In genomic region chr15:30387244-30387643, GRCm38 (mm10) we compare ENCODE assay signal across 24 mouse cellular contexts.
DNase-seq lines count a peak whose midpoint lies in the region; ATAC-seq and TF ChIP-seq lines count a peak whose summit lies in the region.
"Had no signal": no experiment of that assay in that cellular context is flagged by ENCODE, and none has a peak within 500 bp of the region (broad histone marks: within the 10 kb centered on the region; RNA-seq: fewer than 3 reads in every experiment).

No protein-coding gene starts in this region.

- peak; percentile 13 for DNase-seq in forebrain, embryonic 14.5 days (ENCODE audit: low spot score)
- DNase-seq in forebrain, postnatal 0 days: no peak
- DNase-seq in lung, postnatal 36 days: no peak
- DNase-seq in cerebellum, postnatal 25 days: no peak
- DNase-seq: adrenal gland, adult 8-10 months; adrenal gland, postnatal 25 days; B cell, adult 2 months; cerebellum, adult 18-20 months; cerebellum, adult 9-10 months; cerebellum, postnatal 14 days; gastrocnemius, adult 2 months; gastrocnemius, postnatal 14 days; heart, adult 11 months had no signal

- 65% methylated on average over 6 of the region's 6 CpGs for WGBS in forebrain, embryonic 14.5 days
- 63% methylated on average over 6 of the region's 6 CpGs for WGBS in forebrain, postnatal 0 days
- 25% methylated on average over 6 of the region's 6 CpGs for WGBS in lung, embryonic 15.5 days
- 30% methylated on average over 6 of the region's 6 CpGs for WGBS in midbrain, embryonic 15.5 days
- WGBS in midbrain, embryonic 16.5 days: 37% methylated on average over 6 of the region's 6 CpGs

- H3K9ac ChIP-seq in forebrain, embryonic 14.5 days (ENCODE audit: low read length): no peak overlapping the region
- H3K9ac ChIP-seq in forebrain, postnatal 0 days: no peak overlapping the region
- no peak overlapping the region for H3K9ac ChIP-seq in lung, embryonic 15.5 days
- H3K9ac ChIP-seq in midbrain, embryonic 15.5 days: no peak overlapping the region
- no peak overlapping the region for H3K9ac ChIP-seq in midbrain, embryonic 16.5 days (ENCODE audit: low read depth, low read length)
- H3K9ac ChIP-seq: embryonic facial prominence, embryonic 12.5 days; embryonic facial prominence, embryonic 15.5 days; forebrain, embryonic 12.5 days; hindbrain, embryonic 12.5 days; hindbrain, embryonic 15.5 days had no signal

- H3K4me2 ChIP-seq in forebrain, embryonic 14.5 days (ENCODE audit: low read length): no peak overlapping the region
- H3K4me2 ChIP-seq in forebrain, postnatal 0 days (ENCODE audit: low read depth): no peak overlapping the region
- no peak overlapping the region for H3K4me2 ChIP-seq in lung, embryonic 15.5 days
- H3K4me2 ChIP-seq in midbrain, embryonic 15.5 days: no peak overlapping the region
- H3K4me2 ChIP-seq in midbrain, embryonic 16.5 days (ENCODE audit: low read length): no peak overlapping the region
- H3K4me2 ChIP-seq: embryonic facial prominence, embryonic 12.5 days; embryonic facial prominence, embryonic 15.5 days; forebrain, embryonic 12.5 days; heart, embryonic 11.5 days; hindbrain, embryonic 12.5 days; hindbrain, embryonic 15.5 days had no signal

- H3K4me3 ChIP-seq in forebrain, embryonic 14.5 days (ENCODE audit: low read depth, low read length): no peak overlapping the region
- no peak overlapping the region for H3K4me3 ChIP-seq in forebrain, postnatal 0 days (ENCODE audit: low read depth, low read length)
- H3K4me3 ChIP-seq in lung, embryonic 15.5 days: no peak overlapping the region
- H3K4me3 ChIP-seq in midbrain, embryonic 15.5 days: no peak overlapping the region
- no peak overlapping the region for H3K4me3 ChIP-seq in midbrain, embryonic 16.5 days (ENCODE audit: low read depth, low read length)
- H3K4me3 ChIP-seq: embryonic facial prominence, embryonic 12.5 days; embryonic facial prominence, embryonic 15.5 days; forebrain, embryonic 12.5 days; gastrocnemius, adult 2 months; hindbrain, embryonic 12.5 days; hindbrain, embryonic 15.5 days had no signal

- no peaks in the 10 kb centered on the region for H3K9me3 ChIP-seq in forebrain, embryonic 14.5 days (replicated peaks; ENCODE audit: control insufficient read depth, low read length)
- no peaks in the 10 kb centered on the region for H3K9me3 ChIP-seq in forebrain, postnatal 0 days (ENCODE audit: low read length)
- no peaks in the 10 kb centered on the region for H3K9me3 ChIP-seq in lung, embryonic 15.5 days
- no peaks in the 10 kb centered on the region for H3K9me3 ChIP-seq in midbrain, embryonic 15.5 days
- no peaks in the 10 kb centered on the region for H3K9me3 ChIP-seq in midbrain, embryonic 16.5 days (replicated peaks; ENCODE audit: control insufficient read depth, low read length, poor library complexity, severe bottlenecking)
- H3K9me3 ChIP-seq: embryonic facial prominence, embryonic 12.5 days; embryonic facial prominence, embryonic 15.5 days; forebrain, embryonic 12.5 days; hindbrain, embryonic 12.5 days; hindbrain, embryonic 15.5 days had no signal

- peak; percentile 2; the same call in 1 of the 2 replicates for ATAC-seq in forebrain, embryonic 14.5 days
- ATAC-seq in forebrain, postnatal 0 days: no peak
- no peak for ATAC-seq in lung, embryonic 15.5 days (ENCODE audit: borderline replicate concordance, extremely low read depth, low FRiP score, low TSS enrichment)
- 0 out of 2 replicates have a peak, but pooled peaks have one; percentile 21 for ATAC-seq in midbrain, embryonic 15.5 days (replicated peaks)
- no peak for ATAC-seq in midbrain, embryonic 16.5 days
- ATAC-seq: activated CD4-positive, CD25-positive, alpha-beta regulatory T cell, adult 4 months; CD4-positive, CD25-positive, alpha-beta regulatory T cell, adult 4 months had no signal

- no peaks in the 10 kb centered on the region for H3K27me3 ChIP-seq in forebrain, embryonic 14.5 days (replicated peaks; ENCODE audit: control insufficient read depth, insufficient read depth, low read length)
- no peaks in the 10 kb centered on the region for H3K27me3 ChIP-seq in forebrain, postnatal 0 days (ENCODE audit: insufficient read depth, low read length)
- H3K27me3 ChIP-seq in lung, embryonic 15.5 days: no peaks in the 10 kb centered on the region
- H3K27me3 ChIP-seq in midbrain, embryonic 15.5 days (replicated peaks): no peaks in the 10 kb centered on the region
- H3K27me3 ChIP-seq in midbrain, embryonic 16.5 days (ENCODE audit: control insufficient read depth, insufficient read depth, low read depth, low read length): no peaks in the 10 kb centered on the region
- H3K27me3 ChIP-seq: embryonic facial prominence, embryonic 12.5 days; embryonic facial prominence, embryonic 15.5 days; forebrain, embryonic 12.5 days; hindbrain, embryonic 12.5 days; hindbrain, embryonic 15.5 days had no signal

- H3K4me1 ChIP-seq in forebrain, embryonic 14.5 days (ENCODE audit: control insufficient read depth, insufficient read depth, low read length): peaks cover 3% of the 10 kb centered on the region; the same call in 1 of the 2 replicates
- no peaks in the 10 kb centered on the region for H3K4me1 ChIP-seq in forebrain, postnatal 0 days (ENCODE audit: insufficient read depth)
- peaks cover 7% of the 10 kb centered on the region; the same call in 1 of the 2 replicates for H3K4me1 ChIP-seq in lung, embryonic 15.5 days
- H3K4me1 ChIP-seq in midbrain, embryonic 15.5 days: peaks cover 9% of the 10 kb centered on the region
- H3K4me1 ChIP-seq in midbrain, embryonic 16.5 days (ENCODE audit: control insufficient read depth, insufficient read depth, low read length): peaks cover 4% of the 10 kb centered on the region; the same call in 1 of the 2 replicates
- H3K4me1 ChIP-seq: embryonic facial prominence, embryonic 12.5 days; embryonic facial prominence, embryonic 15.5 days had no signal

- no peak overlapping the region for H3K27ac ChIP-seq in forebrain, embryonic 14.5 days (ENCODE audit: low read depth, low read length)
- no peak overlapping the region for H3K27ac ChIP-seq in forebrain, postnatal 0 days (ENCODE audit: low read depth, low read length)
- H3K27ac ChIP-seq in lung, embryonic 15.5 days: peak overlapping the region; percentile 57; the same call in 1 of the 2 replicates
- H3K27ac ChIP-seq in midbrain, embryonic 15.5 days: no peak overlapping the region
- no peak overlapping the region for H3K27ac ChIP-seq in midbrain, embryonic 16.5 days (ENCODE audit: low read length)
- H3K27ac ChIP-seq: embryonic facial prominence, embryonic 12.5 days; embryonic facial prominence, embryonic 15.5 days; forebrain, embryonic 12.5 days; gastrocnemius, adult 2 months; hindbrain, embryonic 12.5 days; hindbrain, embryonic 15.5 days had no signal

- no peaks in the 10 kb centered on the region for H3K36me3 ChIP-seq in forebrain, embryonic 14.5 days (ENCODE audit: control insufficient read depth, insufficient read depth, low read length)
- H3K36me3 ChIP-seq in forebrain, postnatal 0 days (ENCODE audit: insufficient read depth): no peaks in the 10 kb centered on the region
- H3K36me3 ChIP-seq in lung, embryonic 15.5 days: no peaks in the 10 kb centered on the region
- H3K36me3 ChIP-seq in midbrain, embryonic 15.5 days (replicated peaks): no peaks in the 10 kb centered on the region
- no peaks in the 10 kb centered on the region for H3K36me3 ChIP-seq in midbrain, embryonic 16.5 days (ENCODE audit: control insufficient read depth, insufficient read depth, low read length)
- H3K36me3 ChIP-seq: embryonic facial prominence, embryonic 12.5 days; embryonic facial prominence, embryonic 15.5 days; forebrain, embryonic 12.5 days; hindbrain, embryonic 12.5 days; hindbrain, embryonic 15.5 days had no signal

- no peak for TF ChIP-seq CTCF in forebrain, postnatal 0 days (IDR thresholded peaks at IDR 0.05; ENCODE audit: low read depth)

Comparison
In these comparisons a context has a peak if more than half of its experiments do, and no peak if none do; other contexts are left out.
1. ATAC-seq: peak in forebrain, embryonic 14.5 days (single experiment) and midbrain, embryonic 15.5 days (single experiment); none in forebrain, postnatal 0 days (single experiment), lung, embryonic 15.5 days (single experiment) and midbrain, embryonic 16.5 days (single experiment).